Mouse (Mus musculus): ENCODE measurements around the gene Klrb1. TPM values are rescaled to one million over a fixed set of nuclear protein-coding genes. Genes with fewer than 3 reads are reported as not detected.

Klrb1 gene
- polyA plus RNA-seq, 1 experiment from 2014 or later, result not detected

DNA sequence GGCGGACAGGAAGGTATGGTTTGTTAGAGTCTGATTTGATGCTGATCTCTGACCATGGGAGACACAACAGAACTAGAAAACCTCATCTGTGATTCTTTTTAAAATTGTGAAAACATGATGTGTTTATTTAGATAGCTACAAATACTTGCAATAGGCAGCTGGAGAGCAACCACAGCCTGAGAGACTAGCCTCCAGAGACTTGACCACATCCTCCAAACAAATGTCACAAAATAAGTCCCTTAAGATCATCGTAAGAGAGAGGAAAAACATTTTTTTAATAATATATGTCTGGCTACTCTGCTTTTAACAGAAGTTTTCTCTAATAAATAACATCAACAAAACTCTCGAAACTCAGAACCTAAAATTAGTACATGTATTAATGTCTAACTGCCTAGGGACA lies 9.2 kb upstream of the Klrb1 start:
- H3K4me2 ChIP-seq, result no peak overlapping the region
- H3K4me1 ChIP-seq (replicated peaks), result peaks cover 6% of the 10 kb centered on the region; the same call in 1 of the 2 replicates
- 83% methylated on average over 3 of the region's 3 CpGs for WGBS
- H3K9me3 ChIP-seq, result no peaks in the 10 kb centered on the region
- no peak overlapping the region for H3K9ac ChIP-seq (replicated peaks)
- H3K27me3 ChIP-seq, result no peaks in the 10 kb centered on the region
- no peaks in the 10 kb centered on the region for H3K36me3 ChIP-seq
- no peak for ATAC-seq (ENCODE audit: insufficient number of reproducible peaks, insufficient read depth, low FRiP score, low TSS enrichment, low read depth)
- no peak overlapping the region for H3K4me3 ChIP-seq (replicated peaks)
- H3K27ac ChIP-seq, result no peak overlapping the region

DNA sequence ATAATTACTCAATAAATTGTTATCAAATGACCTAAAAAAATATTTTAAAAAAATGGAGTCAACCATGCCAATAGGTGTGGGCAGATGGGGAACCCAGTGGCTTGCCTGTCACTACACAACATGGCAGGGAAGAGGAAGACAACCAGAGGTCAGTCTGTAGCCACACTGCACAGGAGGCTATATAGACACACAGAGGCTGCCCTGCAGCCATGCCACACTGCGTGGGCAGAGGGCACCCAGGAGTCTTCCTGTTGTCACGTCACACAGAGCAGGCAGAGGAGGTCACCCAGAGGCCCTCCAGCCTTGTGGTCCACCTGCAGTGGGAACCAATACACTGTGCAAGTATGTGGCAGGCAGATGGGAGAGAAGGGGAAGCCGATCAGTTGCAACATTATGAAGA lies 21.2 kb downstream of the Klrb1 start:
- Histone ChIP-seq H3K4me3 (replicated peaks) (no peak overlapping the region), H3K36me3 (no peaks in the 10 kb centered on the region), H3K27ac (no peak overlapping the region), H3K4me1 (replicated peaks) (no peaks in the 10 kb centered on the region), H3K9me3 (no peaks in the 10 kb centered on the region), H3K27me3 (no peaks in the 10 kb centered on the region), H3K4me2 (no peak overlapping the region), H3K9ac (replicated peaks) (no peak overlapping the region)
- ATAC-seq (ENCODE audit: insufficient number of reproducible peaks, insufficient read depth, low FRiP score, low TSS enrichment, low read depth), result no peak
- WGBS, result 85% methylated on average over 3 of the region's 3 CpGs

DNA sequence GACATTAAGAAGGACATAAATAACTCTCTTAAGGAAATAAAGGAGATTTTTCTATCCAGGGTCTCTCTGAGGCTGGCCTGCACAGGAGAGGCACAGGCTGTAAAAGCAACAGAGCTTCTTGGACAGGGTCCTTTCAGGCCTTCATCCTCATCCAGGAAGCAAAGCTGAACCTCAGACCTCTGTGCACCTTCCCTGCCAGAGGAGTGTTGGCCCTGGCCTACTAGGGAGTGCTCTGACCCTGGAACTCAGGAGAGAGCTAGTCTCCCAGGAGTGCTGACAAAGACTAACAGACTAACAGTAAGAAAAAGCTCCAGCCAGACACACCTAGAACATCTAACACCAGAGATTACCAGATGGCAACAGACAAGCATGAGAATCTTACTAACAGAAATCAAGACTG lies 43.3 kb downstream of the Klrb1 start:
- no peak overlapping the region for H3K4me3 ChIP-seq (replicated peaks)
- no peaks in the 10 kb centered on the region for H3K4me1 ChIP-seq (replicated peaks)
- H3K27ac ChIP-seq, result no peak overlapping the region
- H3K4me2 ChIP-seq, result no peak overlapping the region
- H3K36me3 ChIP-seq, result no peaks in the 10 kb centered on the region
- no peaks in the 10 kb centered on the region for H3K27me3 ChIP-seq
- ATAC-seq (ENCODE audit: insufficient number of reproducible peaks, insufficient read depth, low FRiP score, low TSS enrichment, low read depth), result no peak
- H3K9ac ChIP-seq (replicated peaks), result no peak overlapping the region
- no peaks in the 10 kb centered on the region for H3K9me3 ChIP-seq

DNA sequence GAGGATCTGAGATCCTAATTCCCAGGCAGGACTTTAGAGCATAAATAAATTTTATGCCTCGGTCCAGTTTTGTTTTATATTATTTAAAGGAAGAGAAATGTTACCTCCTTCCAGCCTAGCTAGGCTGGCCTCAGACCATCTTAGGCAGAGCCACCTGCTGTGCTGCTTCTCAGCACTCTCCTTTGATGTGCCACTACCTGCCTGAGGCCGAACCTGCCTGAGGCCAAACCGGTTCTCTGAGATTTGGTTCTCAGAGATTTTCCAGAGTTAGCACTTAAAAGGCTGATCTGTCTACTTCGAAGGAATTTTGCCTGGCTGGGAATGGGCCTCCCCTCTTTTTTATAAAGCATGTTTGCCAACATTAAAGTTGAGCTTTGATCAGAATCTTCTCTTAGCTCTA lies 52.9 kb downstream of the Klrb1 start:
- no peak overlapping the region for H3K27ac ChIP-seq
- H3K4me3 ChIP-seq (replicated peaks), result no peak overlapping the region
- no peak overlapping the region for H3K4me2 ChIP-seq
- 49% methylated on average over 4 of the region's 4 CpGs for WGBS
- H3K9ac ChIP-seq (replicated peaks), result no peak overlapping the region
- H3K27me3 ChIP-seq, result no peaks in the 10 kb centered on the region
- no peak for ATAC-seq (ENCODE audit: insufficient number of reproducible peaks, insufficient read depth, low FRiP score, low TSS enrichment, low read depth)
- no peaks in the 10 kb centered on the region for H3K36me3 ChIP-seq
- H3K4me1 ChIP-seq (replicated peaks), result no peaks in the 10 kb centered on the region
- H3K9me3 ChIP-seq, result no peaks in the 10 kb centered on the region

DNA sequence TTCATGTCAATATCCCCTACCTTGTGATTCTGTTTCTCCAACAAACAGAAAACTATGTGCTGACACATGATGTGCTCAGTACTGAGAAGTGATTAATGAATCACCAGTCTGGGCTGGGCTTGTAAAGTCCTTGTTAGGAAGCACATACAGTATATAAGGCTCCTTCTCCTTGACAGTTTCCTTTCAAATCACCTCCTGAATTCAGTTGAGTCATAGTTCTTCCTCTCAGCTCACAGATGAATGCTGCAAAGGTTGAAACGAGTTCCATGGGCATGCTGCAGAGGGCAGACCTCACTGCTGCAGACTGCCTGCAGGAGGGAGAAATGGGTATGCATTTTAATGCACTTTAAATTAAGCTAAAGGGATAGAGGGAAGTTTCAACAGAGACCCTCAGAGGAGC lies 60.7 kb downstream of the Klrb1 start, which contains the start of gene Clec2h:
TSS of gene Clec2h (plus strand) at position 180 of the 400 bp plus-strand sequence.
- no peak within 1 kb of the TSS for H3K9ac ChIP-seq (replicated peaks)
- WGBS, result 9% methylated on average over 1 of the region's 1 CpGs
- H3K4me2 ChIP-seq, result no peak within 1 kb of the TSS
- no peak within 1 kb of the TSS for H3K4me3 ChIP-seq (replicated peaks)
- no peak for ATAC-seq (ENCODE audit: insufficient number of reproducible peaks, insufficient read depth, low FRiP score, low TSS enrichment, low read depth)
- H3K4me1 ChIP-seq (replicated peaks), result no peaks in the 10 kb centered on the region
- no peak within 1 kb of the TSS for H3K27ac ChIP-seq
- H3K36me3 ChIP-seq, result no peaks in the 10 kb centered on the region
- no peaks in the 10 kb centered on the region for H3K9me3 ChIP-seq
- H3K27me3 ChIP-seq, result no peaks in the 10 kb centered on the region

DNA sequence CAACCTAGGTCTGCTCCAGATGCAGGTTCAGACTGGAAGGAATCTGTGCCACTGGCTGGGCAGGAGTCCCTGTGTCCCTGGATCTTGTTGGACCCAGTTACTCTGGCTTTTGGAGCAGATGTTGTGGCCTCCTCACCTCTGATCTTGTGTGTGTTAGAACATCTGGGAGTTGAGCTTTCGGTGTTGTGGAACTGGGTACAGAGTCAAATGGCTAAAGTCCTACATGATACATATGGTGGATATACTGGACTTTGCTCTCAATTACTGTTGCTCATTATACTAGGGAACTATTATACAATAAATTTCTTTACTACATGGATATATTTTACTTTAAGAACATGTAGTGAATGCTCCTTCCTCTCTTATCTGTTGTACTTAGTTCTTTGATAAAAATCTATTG lies 61.6 kb downstream of the Klrb1 start:
- Histone ChIP-seq H3K4me2 (no peak overlapping the region), H3K36me3 (no peaks in the 10 kb centered on the region), H3K9ac (replicated peaks) (no peak overlapping the region), H3K9me3 (no peaks in the 10 kb centered on the region), H3K4me3 (replicated peaks) (no peak overlapping the region), H3K4me1 (replicated peaks) (no peaks in the 10 kb centered on the region), H3K27me3 (no peaks in the 10 kb centered on the region), H3K27ac (no peak overlapping the region)
- 92% methylated on average over 1 of the region's 1 CpGs for WGBS
- ATAC-seq (ENCODE audit: insufficient number of reproducible peaks, insufficient read depth, low FRiP score, low TSS enrichment, low read depth), result no peak

Other genes with a start within 250 kb of the Klrb1 start
- gene Pzp, start 196.3 kb downstream of the Klrb1 start, polyA plus RNA-seq (2016; fragmentation: Nextera tagmentation; extraction: Ambion mirVana), result not detected in 2 replicates
- gene A2ml1, start 141.5 kb downstream of the Klrb1 start, polyA plus RNA-seq (2016; fragmentation: Nextera tagmentation; extraction: Ambion mirVana), result not detected in 2 replicates
- gene Klrb1a, start 99.5 kb downstream of the Klrb1 start, polyA plus RNA-seq (2016; fragmentation: Nextera tagmentation; extraction: Ambion mirVana), result not detected in 2 replicates
- not detected in 2 replicates for gene Clec2h, start 60.7 kb downstream of the Klrb1 start, polyA plus RNA-seq (2016; fragmentation: Nextera tagmentation; extraction: Ambion mirVana)
- gene Klrb1c, start 66.2 kb upstream of the Klrb1 start, polyA plus RNA-seq (2016; fragmentation: Nextera tagmentation; extraction: Ambion mirVana), result not detected in 2 replicates
- not detected in 2 replicates for gene Gm44511, start 103.3 kb upstream of the Klrb1 start, polyA plus RNA-seq (2016; fragmentation: Nextera tagmentation; extraction: Ambion mirVana)
- not detected in 2 replicates for gene Klrb1b, start 103.3 kb upstream of the Klrb1 start, polyA plus RNA-seq (2016; fragmentation: Nextera tagmentation; extraction: Ambion mirVana)
- gene Clec2i, start 164.5 kb upstream of the Klrb1 start, polyA plus RNA-seq (2016; fragmentation: Nextera tagmentation; extraction: Ambion mirVana), result not detected in 2 replicates
- gene BC035044, start 168.1 kb upstream of the Klrb1 start, polyA plus RNA-seq (2016; fragmentation: Nextera tagmentation; extraction: Ambion mirVana), result 0.51 and 0.70 TPM in 2 replicates
- gene Clec2g, start 211.3 kb upstream of the Klrb1 start, polyA plus RNA-seq (2016; fragmentation: Nextera tagmentation; extraction: Ambion mirVana), result not detected in 2 replicates

Data from limb, embryonic 12.5 days (tissue).